Mouse (Mus musculus): ENCODE results near the gene H1foo. TPM values are rescaled to one million over a fixed set of nuclear protein-coding genes. Genes with fewer than 3 reads are reported as not detected.

The H1foo gene
- total RNA-seq, 2 experiments from 2014 or later = not detected

DNA sequence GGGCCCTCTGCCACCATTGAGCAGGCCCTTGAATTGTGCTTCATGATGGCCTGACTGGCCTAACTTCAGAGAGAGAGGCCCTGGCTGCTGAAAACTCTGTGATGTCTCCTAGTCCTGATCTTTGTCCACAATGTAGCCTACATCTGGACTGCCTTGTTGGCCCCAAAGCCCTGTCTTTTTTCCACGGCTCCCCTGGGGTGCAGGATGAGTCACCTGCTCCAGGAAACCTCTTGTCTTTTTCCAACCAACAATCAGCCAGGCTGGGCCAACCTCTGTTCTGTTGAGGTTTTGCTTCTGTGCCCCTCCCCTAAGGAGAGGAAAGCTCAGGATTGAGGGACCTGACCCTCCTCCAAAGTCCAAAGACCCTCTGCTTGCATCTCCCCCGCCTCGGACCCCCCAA lies 17.0 kb downstream of the H1foo start:
- no peak for DNase-seq

GRCm38 (mm10) chr6:115962439-115963085 lies 17.8 kb downstream of the H1foo start:
- DNase-seq = no peak

GRCm38 (mm10) chr6:115963656-115964055 lies 18.9 kb downstream of the H1foo start:
- DNase-seq = no peak

DNA sequence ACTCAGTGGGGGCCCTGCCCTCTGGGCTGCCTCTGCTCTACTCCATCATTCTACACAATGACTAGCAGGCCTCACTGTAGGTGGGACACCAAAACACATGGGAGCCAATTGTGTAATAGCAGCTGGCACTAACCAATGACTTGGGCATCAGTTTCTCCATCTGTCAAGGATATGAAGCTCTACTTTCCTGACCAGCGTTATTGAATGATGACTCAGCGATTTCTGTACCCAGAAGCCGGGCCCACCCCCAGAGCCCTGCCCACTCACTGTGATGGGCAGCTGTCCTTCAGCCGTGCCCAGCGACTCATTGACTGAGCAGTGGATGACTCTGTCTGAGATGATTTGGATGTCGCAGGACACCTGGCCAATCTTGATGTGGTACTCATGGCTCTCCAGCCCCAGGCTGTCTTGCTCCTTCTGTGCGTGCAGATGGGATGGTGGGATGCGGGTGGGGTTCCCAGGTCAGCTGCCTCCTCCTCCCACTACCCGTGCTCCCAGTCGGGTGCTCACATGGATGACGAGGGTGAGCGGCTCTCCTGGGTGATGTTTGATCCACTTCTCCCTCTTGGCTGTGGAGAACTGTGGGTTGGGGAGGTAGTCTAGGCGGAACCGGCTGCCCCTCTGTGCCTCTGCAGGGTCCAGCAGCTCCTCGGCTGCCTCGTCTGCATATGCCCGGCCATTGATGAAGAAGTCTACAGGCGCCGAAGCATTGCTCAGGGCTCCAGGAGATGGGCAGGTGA lies 21.7 kb downstream of the H1foo start:
- DNase-seq = no peak

DNA sequence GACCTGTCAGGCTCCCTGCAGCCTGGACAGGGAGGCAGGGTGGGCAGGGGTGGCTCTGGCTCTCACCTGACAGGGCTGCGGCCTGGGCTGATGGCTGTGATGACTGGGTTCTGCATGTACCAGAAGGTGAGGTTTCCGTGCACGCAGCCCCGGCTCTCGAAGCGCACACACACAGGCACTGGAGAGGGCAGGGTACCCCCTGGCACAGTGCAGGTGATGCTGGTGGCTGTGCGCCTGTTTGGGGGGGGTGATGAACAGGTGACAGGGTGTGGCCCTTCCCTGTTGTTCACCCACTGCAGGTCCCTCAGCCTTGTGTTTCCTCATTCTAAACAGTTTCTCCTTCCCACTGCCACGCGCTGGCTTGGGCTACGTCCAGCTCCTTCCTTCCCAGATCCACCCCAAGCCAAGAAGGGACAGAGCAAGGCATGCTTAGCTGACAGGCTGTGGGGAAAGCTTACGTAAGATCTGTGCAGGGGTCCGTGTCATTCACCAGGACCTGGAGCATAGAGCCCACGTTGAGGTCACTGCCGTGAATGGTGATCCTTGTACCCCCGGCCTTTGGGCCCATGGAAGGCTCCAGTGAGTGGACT lies 22.6 kb downstream of the H1foo start:
- DNase-seq = no peak

DNA sequence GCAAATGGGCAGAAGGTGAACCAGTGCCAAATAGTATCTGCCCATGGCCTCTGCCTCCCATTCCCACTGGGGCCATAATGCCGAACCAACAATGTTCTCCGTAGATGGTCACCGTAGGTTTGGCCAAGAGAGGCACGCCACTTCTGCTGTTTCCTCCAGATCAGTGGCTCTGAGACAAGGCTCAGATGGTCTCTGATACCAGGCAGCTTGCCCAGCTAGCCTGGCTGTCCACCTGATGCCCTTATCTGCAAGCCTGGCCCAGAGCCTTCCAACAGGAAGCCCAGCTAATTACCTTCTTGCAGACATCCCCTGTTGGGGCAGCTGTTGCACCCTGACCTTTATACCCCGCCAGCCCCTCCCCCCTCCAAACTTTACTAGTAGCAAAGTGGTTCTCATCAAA lies 23.3 kb downstream of the H1foo start:
- DNase-seq = no peak

GRCm38 (mm10) chr6:115968700-115969099 lies 24.0 kb downstream of the H1foo start:
- DNase-seq = no peak

GRCm38 (mm10) chr6:115969103-115969502 lies 24.4 kb downstream of the H1foo start:
- no peak for DNase-seq

GRCm38 (mm10) chr6:115969952-115970351 lies 25.2 kb downstream of the H1foo start:
- no peak for DNase-seq

DNA sequence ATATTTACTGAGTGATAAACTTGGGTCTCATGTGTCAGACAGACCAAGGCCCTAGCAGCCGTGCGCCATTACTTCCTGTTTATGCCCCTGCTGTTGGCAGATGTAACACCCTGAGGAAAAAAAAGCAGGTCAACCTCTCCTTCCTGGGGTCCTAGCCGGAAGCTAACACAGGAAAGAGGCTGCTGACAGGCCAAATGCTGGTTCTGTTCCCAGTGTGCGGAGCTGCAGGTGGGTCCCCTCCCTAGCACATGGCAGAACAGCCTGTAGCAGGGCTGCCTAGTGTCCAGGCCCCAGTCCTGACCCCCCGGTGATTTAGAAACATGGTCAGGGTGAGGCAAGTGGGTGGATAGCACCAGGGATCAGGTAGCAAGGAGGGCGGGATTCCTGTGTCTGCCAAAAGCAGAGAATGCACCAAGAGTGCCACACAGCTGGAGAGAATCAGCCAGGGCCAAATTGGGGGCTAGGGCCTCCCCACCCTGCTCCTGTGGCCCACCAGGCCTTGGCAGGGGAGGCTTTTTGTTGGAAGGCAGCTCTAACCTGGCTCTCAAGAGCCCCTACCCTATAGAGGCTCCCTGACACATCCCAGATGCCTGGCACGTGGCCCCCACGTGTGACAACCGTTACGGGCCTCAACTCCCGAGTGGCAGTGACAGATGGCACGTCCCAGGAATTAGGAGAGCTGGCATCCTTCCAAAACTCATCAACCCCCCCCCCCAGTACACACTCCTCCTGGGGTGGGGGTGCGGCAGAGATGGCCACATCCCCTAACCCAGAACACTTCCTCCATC lies 26.7 kb downstream of the H1foo start:
- no peak for DNase-seq

DNA sequence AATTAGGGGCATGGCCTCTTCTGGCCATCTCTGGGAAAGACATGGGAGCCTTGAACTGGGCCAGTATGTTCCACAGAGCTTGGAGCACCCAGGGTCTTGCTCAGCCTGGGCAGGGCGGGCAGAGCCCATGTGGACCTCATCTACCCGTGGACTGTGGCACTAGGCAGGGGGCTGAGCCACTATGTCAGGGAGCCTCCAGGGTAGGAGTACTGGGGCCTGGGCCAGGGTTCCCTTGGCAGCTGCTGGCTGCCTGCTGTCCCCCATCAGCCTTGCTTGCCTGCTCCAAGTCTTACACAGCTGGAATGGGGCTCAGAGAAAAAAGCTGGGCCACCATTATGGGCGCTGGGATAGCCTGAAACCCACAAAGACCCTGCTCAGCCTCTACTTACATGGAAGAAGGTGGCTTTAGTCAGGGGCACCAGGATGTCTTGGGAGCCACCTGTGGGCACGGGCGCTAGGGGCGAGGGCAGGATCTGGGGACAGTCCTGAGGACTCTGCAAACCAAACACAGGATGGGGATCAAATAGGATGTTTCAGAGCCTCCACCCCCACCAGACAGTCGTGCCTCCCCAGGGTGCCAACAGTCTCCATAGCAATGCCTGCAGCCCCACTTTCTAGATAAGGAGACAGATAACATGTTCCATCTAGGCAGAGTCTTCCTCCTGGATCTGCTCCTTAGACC lies 27.5 kb downstream of the H1foo start:
- no peak for DNase-seq

GRCm38 (mm10) chr6:115973139-115973875 lies 28.6 kb downstream of the H1foo start:
- no peak for DNase-seq

GRCm38 (mm10) chr6:115973881-115974662 lies 29.3 kb downstream of the H1foo start:
- DNase-seq = no peak

DNA sequence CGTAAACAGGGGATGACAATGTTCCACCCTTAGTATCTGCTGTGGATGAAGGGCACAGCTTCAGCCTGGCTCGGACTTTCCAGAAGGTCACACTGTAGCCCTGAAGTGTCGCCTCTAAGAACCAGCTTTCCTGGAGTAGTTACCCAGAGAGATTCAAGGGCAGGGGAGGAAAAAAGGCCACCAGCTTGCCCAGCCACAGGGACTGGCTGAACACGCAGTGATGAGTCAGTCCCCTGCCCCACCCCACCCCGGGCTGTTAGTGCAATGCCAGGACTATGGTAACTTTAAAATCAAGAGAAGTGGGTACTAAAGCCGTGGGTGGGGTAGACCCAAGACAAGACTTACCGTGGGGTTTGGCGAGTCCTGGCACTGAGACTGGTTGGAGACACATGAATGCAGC lies 30.9 kb downstream of the H1foo start:
- DNase-seq = no peak

DNA sequence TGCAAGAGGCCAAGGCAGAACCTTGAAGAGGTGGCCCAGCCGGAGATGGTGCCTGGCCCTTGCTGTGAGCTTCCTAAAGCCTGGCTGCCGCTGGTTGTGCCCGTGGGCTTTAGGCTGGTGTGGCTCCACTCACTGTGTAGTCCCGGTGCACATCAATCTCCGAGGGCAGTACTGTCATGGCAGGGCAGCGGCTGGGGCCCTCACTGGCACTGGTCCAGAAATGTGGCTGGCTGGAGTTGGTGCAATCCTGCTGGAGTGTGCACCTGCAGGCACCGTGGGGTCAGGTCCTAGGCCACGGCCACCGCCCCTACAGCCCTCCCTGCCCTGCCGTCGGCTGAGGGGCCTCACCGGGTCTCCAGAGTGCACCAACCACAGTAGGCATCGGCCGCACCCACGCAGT lies 33.1 kb downstream of the H1foo start:
- no peak for DNase-seq

- no peak for DNase-seq
Observed at GRCm38 (mm10) chr6:115978596-115978995, 33.9 kb downstream of the H1foo start.

- peak; percentile 42 for DNase-seq
Observed at GRCm38 (mm10) chr6:115982889-115983288, 38.2 kb downstream of the H1foo start.

GRCm38 (mm10) chr6:115983306-115984038 lies 38.7 kb downstream of the H1foo start:
- DNase-seq = peak; percentile 18

- DNase-seq = no peak
Observed at GRCm38 (mm10) chr6:115984580-115984979, 39.8 kb downstream of the H1foo start.

DNA sequence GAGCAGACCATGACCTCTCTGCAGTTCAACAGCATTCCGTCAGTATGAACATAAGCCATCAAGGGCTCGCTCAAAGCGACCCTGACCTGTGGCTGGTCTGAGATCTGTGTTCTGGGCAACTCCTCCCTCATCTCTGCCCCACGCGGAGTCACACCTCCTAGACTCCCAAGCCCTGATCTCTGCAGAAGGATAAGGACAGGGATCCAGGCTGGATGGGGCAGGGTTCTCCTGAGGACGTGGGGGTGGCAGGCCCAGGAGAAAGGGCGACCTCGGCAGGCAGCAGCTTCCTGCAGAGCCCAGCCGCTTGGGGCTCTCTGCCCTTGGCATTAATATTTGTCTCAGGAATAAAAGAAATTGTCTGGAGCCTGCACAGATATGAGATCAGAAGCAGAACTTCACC lies 40.9 kb downstream of the H1foo start:
- DNase-seq = no peak

Data from gastrocnemius, postnatal 25 days (tissue).